Mouse (Mus musculus): ENCODE results near the gene Gas7. TPM values are rescaled to one million over a fixed set of nuclear protein-coding genes. Genes with fewer than 3 reads are reported as not detected.

Gas7 gene
- polyA plus RNA-seq, 1 experiment from 2014 or later, result 4.2 TPM

- H3K4me1 ChIP-seq (replicated peaks), result peaks cover 25% of the 10 kb centered on the region
- H3K27me3 ChIP-seq (ENCODE audit: insufficient read depth, poor library complexity, severe bottlenecking), result no peaks in the 10 kb centered on the region
- H3K27ac ChIP-seq, result no peak overlapping the region
- H3K9me3 ChIP-seq, result no peaks in the 10 kb centered on the region
- H3K36me3 ChIP-seq, result no peaks in the 10 kb centered on the region
- DNase-seq (ENCODE audit: low spot score), result no peak
- 79% methylated on average over 11 of the region's 11 CpGs for WGBS
- no peak overlapping the region for H3K4me3 ChIP-seq
These were observed 193.6 kb downstream of the Gas7 start for GRCm38 (mm10) chr11:67648651-67649407.

- H3K36me3 ChIP-seq, result no peaks in the 10 kb centered on the region
- DNase-seq (ENCODE audit: low spot score), result no peak
- peaks cover 25% of the 10 kb centered on the region for H3K4me1 ChIP-seq (replicated peaks)
- H3K27me3 ChIP-seq (ENCODE audit: insufficient read depth, poor library complexity, severe bottlenecking), result no peaks in the 10 kb centered on the region
- H3K4me3 ChIP-seq, result no peak overlapping the region
- H3K9me3 ChIP-seq, result no peaks in the 10 kb centered on the region
- H3K27ac ChIP-seq, result 0 out of 2 replicates have a peak overlapping the region, but pooled peaks have one; percentile 23
- WGBS, result 45% methylated on average over 10 of the region's 10 CpGs
These were observed 194.9 kb downstream of the Gas7 start for GRCm38 (mm10) chr11:67649971-67650707.

GRCm38 (mm10) chr11:67651731-67652130 is 196.5 kb downstream of the Gas7 start:
- no peaks in the 10 kb centered on the region for H3K36me3 ChIP-seq
- peaks cover 29% of the 10 kb centered on the region for H3K4me1 ChIP-seq (replicated peaks)
- no peak for DNase-seq (ENCODE audit: low spot score)
- no peaks in the 10 kb centered on the region for H3K27me3 ChIP-seq (ENCODE audit: insufficient read depth, poor library complexity, severe bottlenecking)
- H3K4me3 ChIP-seq, result no peak overlapping the region
- no peaks in the 10 kb centered on the region for H3K9me3 ChIP-seq
- no peak overlapping the region for H3K27ac ChIP-seq
- WGBS, result 81% methylated on average over 6 of the region's 6 CpGs

DNA sequence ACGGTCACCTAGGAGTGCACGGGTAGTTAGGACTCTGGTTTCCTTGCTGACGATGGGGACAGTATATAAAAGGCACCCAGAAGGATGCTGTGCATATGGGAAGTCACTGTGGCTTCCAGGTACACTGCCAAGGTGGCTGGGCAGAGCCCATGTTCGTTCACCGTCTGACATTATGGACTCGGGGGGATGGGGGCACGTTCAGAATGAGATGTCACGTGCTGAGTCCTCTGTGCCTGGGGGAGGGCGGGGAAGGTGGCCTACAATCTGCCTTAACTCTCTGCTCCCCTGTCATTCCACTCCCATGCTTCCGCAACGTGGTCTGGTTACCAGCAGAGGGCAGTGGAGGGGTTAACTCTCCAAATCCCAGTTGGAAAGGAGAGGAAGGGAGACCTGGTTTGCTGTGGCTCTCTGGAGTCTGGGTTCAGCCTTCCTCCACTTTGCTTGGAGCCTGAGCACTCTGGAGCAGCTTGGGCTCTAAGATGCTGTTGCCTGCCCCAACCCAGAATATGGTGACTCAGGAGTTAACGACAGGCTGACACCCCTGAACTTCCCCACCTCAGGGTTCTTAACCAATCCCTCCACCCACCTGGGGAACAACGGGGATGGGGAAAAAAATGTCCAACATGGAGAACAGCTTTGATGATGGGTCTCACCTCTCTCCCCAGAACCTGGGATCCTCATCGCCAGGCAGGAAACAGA is 197.1 kb downstream of the Gas7 start:
- Histone ChIP-seq H3K4me3 (peak overlapping the region; percentile 7; the same call in 1 of the 2 replicates), H3K27ac (no peak overlapping the region), H3K4me1 (replicated peaks) (peaks cover 29% of the 10 kb centered on the region), H3K9me3 (no peaks in the 10 kb centered on the region), H3K27me3 (ENCODE audit: insufficient read depth, poor library complexity, severe bottlenecking) (no peaks in the 10 kb centered on the region), H3K36me3 (no peaks in the 10 kb centered on the region)
- WGBS, result 19% methylated on average over 14 of the region's 14 CpGs
- peak; percentile 53 for DNase-seq (ENCODE audit: low spot score)

- no peaks in the 10 kb centered on the region for H3K36me3 ChIP-seq
- H3K4me3 ChIP-seq, result peak overlapping the region; percentile 7; the same call in 1 of the 2 replicates
- peak overlapping the region; percentile 29; the same call in 1 of the 2 replicates for H3K27ac ChIP-seq
- H3K9me3 ChIP-seq, result no peaks in the 10 kb centered on the region
- no peaks in the 10 kb centered on the region for H3K27me3 ChIP-seq (ENCODE audit: insufficient read depth, poor library complexity, severe bottlenecking)
- peaks cover 29% of the 10 kb centered on the region for H3K4me1 ChIP-seq (replicated peaks)
- DNase-seq (ENCODE audit: low spot score), result peak; percentile 40
- 31% methylated on average over 6 of the region's 6 CpGs for WGBS
These were observed 197.6 kb downstream of the Gas7 start for GRCm38 (mm10) chr11:67652893-67653255.

GRCm38 (mm10) chr11:67653521-67654090 is 198.4 kb downstream of the Gas7 start:
- no peak for DNase-seq (ENCODE audit: low spot score)
- Histone ChIP-seq H3K4me1 (replicated peaks) (peaks cover 29% of the 10 kb centered on the region), H3K27ac (peak overlapping the region; percentile 29; the same call in 1 of the 2 replicates), H3K27me3 (ENCODE audit: insufficient read depth, poor library complexity, severe bottlenecking) (no peaks in the 10 kb centered on the region), H3K4me3 (no peak overlapping the region), H3K36me3 (no peaks in the 10 kb centered on the region), H3K9me3 (no peaks in the 10 kb centered on the region)
- 89% methylated on average over 9 of the region's 9 CpGs for WGBS

DNA sequence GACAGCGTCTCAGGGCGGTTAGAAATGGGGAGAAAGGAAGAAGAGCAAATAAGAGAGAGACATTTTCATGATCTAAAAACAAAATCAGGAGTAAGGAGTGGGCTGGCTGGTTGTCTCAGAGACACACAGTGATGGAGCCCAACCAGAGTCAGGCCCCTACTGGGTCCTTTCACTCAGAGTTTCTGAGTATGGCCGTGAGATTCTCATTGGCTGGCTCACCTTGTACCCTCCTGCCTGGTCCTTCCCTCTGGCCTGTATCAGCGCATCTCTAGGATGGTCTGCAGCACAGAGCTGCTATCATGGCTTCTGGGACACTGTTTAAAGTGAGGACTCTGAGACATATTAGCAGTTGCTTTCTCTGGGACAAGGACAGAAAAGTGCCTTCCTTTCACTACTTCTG is 199.3 kb downstream of the Gas7 start:
- no peaks in the 10 kb centered on the region for H3K27me3 ChIP-seq (ENCODE audit: insufficient read depth, poor library complexity, severe bottlenecking)
- peaks cover 29% of the 10 kb centered on the region for H3K4me1 ChIP-seq (replicated peaks)
- H3K36me3 ChIP-seq, result no peaks in the 10 kb centered on the region
- WGBS, result 82% methylated on average over 4 of the region's 4 CpGs
- no peak overlapping the region for H3K4me3 ChIP-seq
- H3K27ac ChIP-seq, result no peak overlapping the region
- no peaks in the 10 kb centered on the region for H3K9me3 ChIP-seq
- no peak for DNase-seq (ENCODE audit: low spot score)

- H3K4me3 ChIP-seq, result no peak overlapping the region
- 74% methylated on average over 17 of the region's 17 CpGs for WGBS
- no peak overlapping the region for H3K27ac ChIP-seq
- DNase-seq (ENCODE audit: low spot score), result no peak
- no peaks in the 10 kb centered on the region for H3K9me3 ChIP-seq
- no peaks in the 10 kb centered on the region for H3K27me3 ChIP-seq (ENCODE audit: insufficient read depth, poor library complexity, severe bottlenecking)
- no peaks in the 10 kb centered on the region for H3K36me3 ChIP-seq
- H3K4me1 ChIP-seq (replicated peaks), result peaks cover 21% of the 10 kb centered on the region
These were observed 200.2 kb downstream of the Gas7 start for GRCm38 (mm10) chr11:67655236-67655959.

- H3K4me1 ChIP-seq (replicated peaks), result peaks cover 19% of the 10 kb centered on the region
- 79% methylated on average over 7 of the region's 7 CpGs for WGBS
- H3K9me3 ChIP-seq, result no peaks in the 10 kb centered on the region
- no peak for DNase-seq (ENCODE audit: low spot score)
- no peak overlapping the region for H3K27ac ChIP-seq
- H3K27me3 ChIP-seq (ENCODE audit: insufficient read depth, poor library complexity, severe bottlenecking), result no peaks in the 10 kb centered on the region
- no peaks in the 10 kb centered on the region for H3K36me3 ChIP-seq
- no peak overlapping the region for H3K4me3 ChIP-seq
These were observed 201.1 kb downstream of the Gas7 start for GRCm38 (mm10) chr11:67656366-67656765.

- Histone ChIP-seq H3K4me3 (no peak overlapping the region), H3K4me1 (replicated peaks) (peaks cover 19% of the 10 kb centered on the region), H3K9me3 (no peaks in the 10 kb centered on the region), H3K27me3 (ENCODE audit: insufficient read depth, poor library complexity, severe bottlenecking) (no peaks in the 10 kb centered on the region), H3K36me3 (no peaks in the 10 kb centered on the region), H3K27ac (no peak overlapping the region)
- 89% methylated on average over 9 of the region's 9 CpGs for WGBS
- no peak for DNase-seq (ENCODE audit: low spot score)
These were observed 201.6 kb downstream of the Gas7 start for GRCm38 (mm10) chr11:67656811-67657210.

GRCm38 (mm10) chr11:67657685-67658382 is 202.6 kb downstream of the Gas7 start:
- peak; percentile 61 for DNase-seq (ENCODE audit: low spot score)
- WGBS, result 46% methylated on average over 11 of the region's 11 CpGs
- Histone ChIP-seq H3K36me3 (no peaks in the 10 kb centered on the region), H3K27me3 (ENCODE audit: insufficient read depth, poor library complexity, severe bottlenecking) (no peaks in the 10 kb centered on the region), H3K9me3 (no peaks in the 10 kb centered on the region), H3K27ac (no peak overlapping the region), H3K4me3 (no peak overlapping the region), H3K4me1 (replicated peaks) (peaks cover 10% of the 10 kb centered on the region)

- Histone ChIP-seq H3K9me3 (no peaks in the 10 kb centered on the region), H3K4me3 (no peak overlapping the region), H3K36me3 (no peaks in the 10 kb centered on the region), H3K4me1 (replicated peaks) (no peaks in the 10 kb centered on the region; the same call in 1 of the 2 replicates), H3K27me3 (ENCODE audit: insufficient read depth, poor library complexity, severe bottlenecking) (no peaks in the 10 kb centered on the region), H3K27ac (no peak overlapping the region)
- WGBS, result 89% methylated on average over 8 of the region's 8 CpGs
- DNase-seq (ENCODE audit: low spot score), result no peak
These were observed 206.2 kb downstream of the Gas7 start for GRCm38 (mm10) chr11:67661465-67661864.

Measured in hindbrain, embryonic 10.5 days (tissue).